Mouse (Mus musculus) embryo, embryonic 11.5 days (tissue): ENCODE results near the gene Ece2.

Experiments
- DNase-seq: peaks from one replicate; pipeline ENCODE4 v3.0.0-alpha.2; 2012; ENCODE audit warnings: low read depth, low spot score

Ece2 gene

DNA sequence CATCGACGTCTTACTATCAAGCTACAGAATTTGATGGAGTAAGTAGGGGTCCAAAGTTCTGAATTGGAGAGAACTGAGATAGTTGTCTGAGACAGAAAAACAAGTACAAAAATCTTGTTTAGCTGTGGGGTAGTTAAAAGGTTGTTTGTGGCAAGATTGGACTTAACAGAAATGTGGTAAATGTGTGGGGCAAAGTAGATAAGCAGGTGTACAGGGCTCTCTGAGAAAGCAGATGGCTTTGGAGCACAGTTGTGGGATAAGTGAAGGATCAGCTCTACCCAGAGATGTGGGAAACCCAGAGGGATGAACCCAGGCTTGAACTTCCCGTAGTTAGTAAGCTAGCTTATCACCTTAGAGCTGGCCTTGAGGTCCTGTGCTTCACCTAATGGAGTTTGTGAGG is 61.1 kb downstream of the Ece2 start:
- DNase-seq = no peak

DNA sequence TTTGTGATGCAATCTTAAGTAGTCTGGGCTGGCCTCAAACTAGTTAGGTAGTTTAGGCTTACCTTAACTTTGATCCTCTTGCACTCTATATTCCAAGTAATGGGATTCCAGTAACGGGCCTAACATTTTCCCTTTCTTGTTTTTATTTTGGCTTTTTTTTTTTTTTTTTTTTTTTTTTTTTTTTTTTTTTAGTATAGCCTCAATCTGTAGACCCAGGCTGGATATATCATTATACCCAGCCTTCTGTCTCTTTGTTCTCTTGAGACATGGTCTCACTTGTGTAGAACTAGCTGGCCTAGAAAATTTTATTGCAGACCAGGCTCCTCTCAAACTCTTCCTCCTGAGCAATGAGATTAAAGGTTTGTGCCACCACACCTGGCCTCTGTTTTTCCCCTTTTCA is 62.0 kb downstream of the Ece2 start:
- no peak for DNase-seq

DNA sequence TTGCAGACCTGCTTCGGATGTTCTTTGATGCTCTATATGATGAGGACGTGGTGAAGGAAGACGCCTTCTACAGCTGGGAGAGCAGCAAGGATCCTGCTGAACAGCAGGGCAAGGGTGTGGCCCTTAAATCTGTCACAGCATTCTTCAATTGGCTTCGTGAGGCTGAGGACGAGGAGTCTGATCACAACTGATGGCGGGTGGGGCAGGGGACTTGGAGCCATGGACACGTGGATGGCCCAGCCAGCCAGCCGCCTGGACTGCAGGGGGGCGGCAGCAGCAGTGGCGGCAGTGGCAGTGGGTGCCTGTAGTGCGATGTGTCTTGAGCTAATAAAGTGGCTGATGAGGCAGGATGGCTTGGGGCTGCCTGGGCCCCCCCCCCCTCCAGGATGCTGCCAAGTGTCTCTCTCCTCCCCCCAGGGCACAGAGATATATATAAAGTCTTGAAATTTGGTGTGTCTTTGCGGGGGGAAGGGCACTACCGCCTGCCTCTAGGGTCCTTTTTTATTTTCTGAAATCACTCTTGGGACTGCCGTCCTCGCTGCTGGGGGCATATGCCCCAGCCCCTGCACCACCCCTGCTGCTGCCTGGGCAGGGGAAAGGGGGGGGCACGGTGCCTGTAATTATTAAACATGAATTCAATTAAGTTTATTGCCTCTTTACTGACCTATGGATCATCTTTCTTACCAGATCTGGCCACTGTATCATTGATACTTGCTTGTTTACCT is 62.8 kb downstream of the Ece2 start:
- no peak for DNase-seq

DNA sequence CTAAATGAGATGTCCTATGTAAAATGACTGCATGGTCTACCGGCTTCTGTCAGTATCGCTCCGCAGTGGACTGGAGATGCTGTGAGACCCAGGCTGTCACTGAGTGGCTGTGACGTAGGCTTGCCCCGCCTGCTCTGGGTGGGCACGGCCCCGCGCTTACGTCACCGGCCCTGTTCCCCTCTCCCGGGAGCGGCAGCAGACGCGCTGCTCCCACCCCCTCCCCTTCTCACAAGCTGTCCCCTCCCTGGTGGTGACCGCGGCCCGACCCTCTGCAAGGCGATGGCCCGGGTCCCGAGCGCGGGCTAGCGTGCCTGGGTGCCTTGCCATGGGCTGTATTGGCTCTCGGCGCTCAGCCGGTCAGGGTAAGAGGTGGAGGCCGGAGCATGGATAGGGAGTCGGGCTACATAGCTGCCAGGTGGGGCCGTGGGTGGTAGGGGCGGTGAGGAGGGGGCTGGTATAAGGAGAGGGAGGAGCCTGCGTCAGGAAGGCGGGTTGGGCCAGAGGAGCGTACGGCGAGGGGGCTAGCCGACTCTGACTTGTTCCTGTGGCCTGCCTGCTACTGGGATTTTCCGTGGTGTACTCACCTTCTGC is 63.6 kb downstream of the Ece2 start, which contains the start of gene Fam131a:
Gene Fam131a, plus strand, starts transcription at position 131 of the 591 bp plus-strand sequence.
- peak; percentile 85 for DNase-seq

DNA sequence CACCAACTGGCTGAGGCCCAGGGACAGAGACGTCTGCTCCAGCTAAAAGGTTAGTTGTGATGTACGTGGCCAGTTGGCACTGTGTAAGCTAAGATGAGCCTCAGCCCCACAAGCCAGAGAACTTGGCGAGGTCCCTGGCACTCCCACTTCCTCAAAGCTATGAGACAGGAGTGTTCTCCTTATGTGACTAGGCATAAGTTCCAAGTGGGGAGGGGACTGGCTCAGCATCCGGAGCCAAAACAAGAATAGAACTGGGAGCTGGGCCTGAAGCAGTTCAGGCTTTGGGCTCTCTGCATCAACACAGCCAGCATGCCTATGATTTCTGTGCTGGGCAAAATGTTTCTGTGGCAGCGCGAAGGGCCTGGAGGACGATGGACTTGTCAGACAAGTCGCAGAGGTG is 65.2 kb downstream of the Ece2 start:
- DNase-seq = no peak

DNA sequence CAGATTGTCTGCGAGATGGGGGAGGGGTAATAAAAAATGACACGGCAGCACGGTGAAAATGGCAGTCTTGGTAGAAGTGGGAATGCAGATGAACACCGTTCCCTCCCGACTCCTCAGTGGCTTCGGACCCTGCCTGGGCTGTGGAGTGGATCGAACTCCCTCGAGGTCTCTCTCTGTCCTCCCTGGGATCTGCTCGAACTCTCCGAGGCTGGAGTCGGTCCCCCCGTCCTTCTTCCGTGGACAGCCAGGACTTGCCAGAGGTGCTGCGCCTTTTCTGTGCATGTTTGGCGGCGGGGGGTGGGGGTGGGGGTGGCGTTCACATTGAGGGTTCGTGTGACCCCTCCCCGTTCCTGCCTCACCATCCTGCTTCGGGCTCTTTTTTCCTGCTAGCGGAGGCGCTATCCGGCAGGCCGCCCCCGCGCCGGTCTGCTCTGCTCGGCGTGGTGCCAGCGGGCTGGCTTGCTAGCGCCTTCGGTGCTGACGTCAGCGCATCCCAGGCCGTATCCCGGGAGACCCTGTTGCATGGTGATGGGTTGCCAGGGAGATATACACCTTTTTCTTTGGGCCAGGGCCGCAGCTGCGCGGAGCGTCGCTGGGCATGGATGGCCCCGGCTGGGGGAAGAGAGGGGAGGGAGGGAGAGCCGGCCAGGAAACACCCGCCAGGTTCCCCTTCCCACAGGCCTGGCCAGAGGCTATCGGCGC is 66.1 kb downstream of the Ece2 start:
- DNase-seq = no peak
